Mouse (Mus musculus) lung, postnatal 4 days (tissue): ENCODE results near the gene Kif13a.

Experiments used
- DNase-seq, 2 experiments: peaks; one replicate each; pipeline ENCODE4 v3.0.0; 2021

Kif13a gene

GRCm38 (mm10) chr13:46919797-46920196 lies 9.9 kb downstream of the Kif13a start:
- no peak for DNase-seq

- DNase-seq: peak in 1 of 2 experiments; percentile 35
Measured at GRCm38 (mm10) chr13:46918509-46918908, 11.2 kb downstream of the Kif13a start.

- no peak for DNase-seq
Measured at GRCm38 (mm10) chr13:46911960-46912359, 17.7 kb downstream of the Kif13a start.

DNA sequence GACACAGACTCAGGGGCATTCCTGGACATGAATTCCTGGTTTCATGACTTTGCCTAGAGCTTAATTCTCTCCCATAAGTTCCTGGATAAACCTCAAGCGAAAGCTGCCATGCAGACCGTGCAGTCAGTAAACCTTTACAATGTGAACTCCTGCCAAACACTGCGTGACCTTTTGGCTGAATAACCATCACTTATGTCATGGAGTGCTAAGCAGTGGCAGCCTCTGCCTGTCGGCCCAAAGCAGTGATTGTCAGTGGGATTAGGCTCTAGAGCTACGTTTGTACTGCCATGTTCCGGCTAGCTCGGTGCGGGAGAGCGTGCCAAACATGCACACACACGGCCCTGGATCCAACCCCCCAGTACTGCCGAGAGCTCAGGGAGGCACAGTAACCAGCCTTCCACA lies 18.6 kb downstream of the Kif13a start:
- DNase-seq: peak in 1 of 2 experiments; percentile 35

- no peak for DNase-seq
Measured at GRCm38 (mm10) chr13:46909946-46910345, 19.7 kb downstream of the Kif13a start.

DNA sequence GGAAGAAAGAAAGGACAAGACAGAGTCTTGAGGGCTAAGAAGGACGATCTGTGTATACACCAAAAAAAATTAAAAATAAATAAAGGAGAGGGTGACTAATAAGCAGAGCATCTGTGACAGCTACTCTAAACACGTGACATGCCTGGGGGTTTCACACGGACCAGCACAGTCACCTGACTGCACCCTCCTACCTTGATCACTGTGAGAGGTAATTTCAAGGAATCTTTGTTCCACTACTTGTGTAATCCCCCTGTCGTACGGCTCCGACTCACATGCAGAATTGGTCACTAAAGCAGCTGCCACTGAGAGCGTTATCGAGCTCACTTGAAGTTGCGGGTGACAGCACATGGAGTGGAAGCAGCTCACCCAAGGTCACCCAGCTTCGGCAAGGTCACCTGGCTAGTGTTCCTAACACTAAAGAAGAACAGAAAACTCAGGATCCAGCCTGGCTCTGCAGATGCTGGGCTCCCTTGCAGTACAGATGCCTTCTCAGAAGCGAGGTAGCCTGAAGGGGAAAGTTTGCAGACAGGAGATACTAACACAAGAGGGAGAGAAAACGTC lies 20.6 kb downstream of the Kif13a start:
- no peak for DNase-seq

- no peak for DNase-seq
Measured at GRCm38 (mm10) chr13:46908387-46908786, 21.3 kb downstream of the Kif13a start.

GRCm38 (mm10) chr13:46907861-46908260 lies 21.8 kb downstream of the Kif13a start:
- DNase-seq: peak; percentile 37 to 47

DNA sequence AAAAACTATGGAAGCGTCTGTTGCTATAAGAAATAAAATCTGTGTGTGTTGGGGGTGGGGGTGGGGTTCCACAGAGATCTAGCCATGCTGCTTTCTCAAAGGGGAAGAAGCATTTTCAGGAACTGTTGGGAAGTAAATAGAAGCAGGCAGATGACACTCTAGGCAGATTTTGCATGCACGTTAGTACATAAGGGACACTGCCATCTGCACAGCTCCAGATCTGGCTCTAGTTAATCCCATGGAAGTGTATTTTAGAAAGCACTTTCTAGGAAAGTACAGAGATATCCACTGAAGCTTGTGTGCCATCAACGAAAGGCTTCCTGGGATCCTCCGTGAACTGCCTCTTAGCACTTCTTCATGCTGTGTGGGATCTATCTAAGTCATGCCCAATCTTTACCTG lies 22.6 kb downstream of the Kif13a start:
- DNase-seq: no peak

GRCm38 (mm10) chr13:46905971-46906370 lies 23.7 kb downstream of the Kif13a start:
- DNase-seq: no peak

DNA sequence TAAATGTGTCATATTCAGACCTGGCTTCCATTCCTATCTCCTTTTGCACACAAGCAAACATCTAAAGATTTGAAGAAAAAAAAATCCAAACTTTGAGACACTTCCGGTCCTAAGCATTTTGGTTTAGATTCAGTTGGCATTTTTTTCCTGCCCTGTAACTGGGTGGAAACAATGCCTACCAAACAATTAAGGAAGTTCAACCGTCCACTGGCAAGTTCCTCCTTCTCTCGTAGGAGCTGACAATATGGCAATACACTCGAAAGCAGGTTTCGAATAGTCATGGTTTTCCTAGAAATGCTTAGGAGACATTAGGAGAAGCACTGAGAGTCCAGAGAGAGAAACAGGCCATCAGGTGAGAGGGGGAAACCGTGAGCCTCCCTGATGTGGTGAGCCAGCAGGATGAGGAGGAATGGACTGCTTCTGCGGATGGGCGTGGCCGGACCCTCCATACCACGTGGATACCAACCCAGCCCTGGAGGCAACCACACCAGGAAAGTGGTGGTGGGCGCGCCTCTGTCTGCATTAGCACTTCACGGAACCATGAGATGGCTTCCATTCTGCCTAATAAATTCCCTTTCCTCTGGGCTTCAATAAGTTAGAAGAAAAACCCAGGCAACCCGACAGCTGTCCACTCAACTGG lies 24.6 kb downstream of the Kif13a start:
- DNase-seq: no peak

DNA sequence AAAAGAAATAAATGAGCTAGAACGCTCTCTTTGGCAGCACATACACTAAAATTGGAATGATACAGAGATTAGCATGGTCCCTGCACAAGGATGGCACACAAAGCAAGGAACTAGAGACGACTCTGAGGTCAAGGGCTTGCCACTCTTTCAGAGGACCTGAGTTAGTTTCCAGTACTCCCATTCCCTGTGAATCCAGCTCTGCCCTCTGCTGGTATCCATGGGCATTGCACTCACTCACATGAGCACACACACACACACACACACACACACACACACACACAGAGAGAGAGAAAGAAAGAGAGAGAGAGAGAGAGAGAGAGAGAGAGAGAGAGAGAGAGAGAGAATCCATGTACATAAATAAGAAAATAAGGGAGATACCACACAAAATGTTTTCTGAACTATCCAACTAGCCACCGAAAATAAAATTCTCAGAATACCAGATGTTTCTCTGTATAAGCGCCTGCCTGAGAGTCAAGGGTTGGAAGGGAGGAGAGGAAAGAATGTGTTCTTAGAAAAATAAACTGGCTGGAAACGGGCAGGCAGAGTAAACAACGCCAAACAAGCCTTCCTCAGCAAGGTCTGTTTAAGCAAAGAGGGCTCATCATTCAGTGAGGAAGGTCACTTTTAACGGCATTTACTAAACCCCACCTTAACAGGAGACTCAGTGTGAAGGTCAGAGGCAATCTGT lies 27.0 kb downstream of the Kif13a start:
- DNase-seq: no peak

- DNase-seq: no peak
Measured at GRCm38 (mm10) chr13:46900870-46901555, 28.7 kb downstream of the Kif13a start.

GRCm38 (mm10) chr13:46898837-46899236 lies 30.8 kb downstream of the Kif13a start:
- no peak for DNase-seq

DNA sequence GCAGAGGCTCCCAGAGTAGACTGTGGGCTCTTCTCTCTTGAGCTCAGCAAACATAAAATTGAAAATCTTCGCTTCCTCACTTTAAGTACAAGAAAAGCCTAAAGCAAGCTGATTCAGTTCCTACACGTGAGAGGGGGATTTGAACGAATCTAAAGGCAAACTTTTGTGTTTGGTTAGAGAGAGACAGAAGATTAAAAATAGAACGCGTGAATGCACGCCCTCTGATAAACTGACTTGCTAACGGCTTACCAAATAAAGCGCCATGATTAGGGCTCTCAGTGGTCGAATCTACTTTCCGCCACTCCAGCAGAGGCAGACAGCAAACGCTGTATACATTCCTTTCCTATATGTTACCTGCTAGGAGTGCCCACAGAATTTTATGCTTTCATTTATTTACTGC lies 31.3 kb downstream of the Kif13a start:
- no peak for DNase-seq

GRCm38 (mm10) chr13:46892380-46892779 lies 37.3 kb downstream of the Kif13a start:
- no peak for DNase-seq

DNA sequence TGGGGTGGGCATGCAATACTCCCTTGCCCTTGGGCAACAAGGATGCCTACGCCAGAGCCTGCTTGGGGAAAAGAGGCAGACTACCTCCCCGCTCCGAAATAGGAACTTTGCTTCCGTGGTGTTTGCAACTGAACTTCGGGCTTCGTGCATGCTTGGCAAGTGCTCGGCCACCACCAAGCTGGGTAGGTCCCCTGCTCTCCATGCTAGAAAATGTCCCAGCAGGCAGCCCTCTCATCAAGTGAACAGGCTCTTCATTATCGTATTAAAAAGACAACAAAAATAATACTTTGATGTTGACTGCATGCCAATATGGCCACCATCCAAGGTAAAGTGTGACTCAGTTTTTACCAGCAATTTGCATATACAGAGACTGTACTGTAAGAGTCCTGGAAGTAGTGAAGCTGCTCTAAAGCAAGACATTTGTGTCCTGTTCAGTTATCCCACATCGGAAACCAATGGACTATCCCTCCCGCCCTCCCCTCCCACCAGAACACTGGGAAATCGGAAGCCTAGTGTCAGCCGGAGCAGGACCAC lies 41.5 kb downstream of the Kif13a start:
- peak in 1 of 2 experiments; percentile 45 for DNase-seq

DNA sequence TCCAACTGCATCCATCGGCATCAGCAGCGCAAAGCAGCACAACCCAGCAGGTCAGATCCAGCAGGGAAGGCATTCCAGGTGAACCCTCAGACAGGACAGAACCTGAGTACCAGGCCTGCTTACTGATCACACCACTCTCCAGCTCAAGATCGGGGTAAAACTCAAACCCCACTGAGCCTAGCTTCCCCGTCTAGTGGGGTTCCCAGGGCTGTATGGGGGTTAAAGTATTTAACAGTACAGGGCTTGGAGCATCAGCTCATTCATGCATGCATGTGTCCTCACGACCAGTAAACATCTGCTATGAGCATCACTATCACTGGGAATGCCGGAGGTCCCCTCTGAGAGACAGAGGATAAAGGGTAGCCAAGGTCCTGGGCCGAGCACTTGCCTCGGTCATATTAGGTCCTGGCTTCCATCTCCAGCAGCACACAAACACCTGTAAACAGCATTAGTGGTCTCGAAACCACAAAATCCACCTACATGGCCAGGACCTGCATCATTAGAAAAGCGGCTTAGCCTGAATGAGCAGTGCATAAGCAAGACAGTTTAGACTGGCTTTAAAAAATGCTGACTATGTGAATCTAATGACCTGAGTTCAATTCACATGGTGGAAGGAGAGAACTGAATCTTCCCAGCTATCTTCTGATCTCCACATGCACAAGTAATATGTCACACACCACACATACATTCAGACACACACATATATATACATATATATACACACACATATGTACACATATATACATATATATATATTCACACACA lies 43.0 kb downstream of the Kif13a start:
- no peak for DNase-seq

GRCm38 (mm10) chr13:46885759-46886060 lies 44.0 kb downstream of the Kif13a start:
- DNase-seq: no peak

DNA sequence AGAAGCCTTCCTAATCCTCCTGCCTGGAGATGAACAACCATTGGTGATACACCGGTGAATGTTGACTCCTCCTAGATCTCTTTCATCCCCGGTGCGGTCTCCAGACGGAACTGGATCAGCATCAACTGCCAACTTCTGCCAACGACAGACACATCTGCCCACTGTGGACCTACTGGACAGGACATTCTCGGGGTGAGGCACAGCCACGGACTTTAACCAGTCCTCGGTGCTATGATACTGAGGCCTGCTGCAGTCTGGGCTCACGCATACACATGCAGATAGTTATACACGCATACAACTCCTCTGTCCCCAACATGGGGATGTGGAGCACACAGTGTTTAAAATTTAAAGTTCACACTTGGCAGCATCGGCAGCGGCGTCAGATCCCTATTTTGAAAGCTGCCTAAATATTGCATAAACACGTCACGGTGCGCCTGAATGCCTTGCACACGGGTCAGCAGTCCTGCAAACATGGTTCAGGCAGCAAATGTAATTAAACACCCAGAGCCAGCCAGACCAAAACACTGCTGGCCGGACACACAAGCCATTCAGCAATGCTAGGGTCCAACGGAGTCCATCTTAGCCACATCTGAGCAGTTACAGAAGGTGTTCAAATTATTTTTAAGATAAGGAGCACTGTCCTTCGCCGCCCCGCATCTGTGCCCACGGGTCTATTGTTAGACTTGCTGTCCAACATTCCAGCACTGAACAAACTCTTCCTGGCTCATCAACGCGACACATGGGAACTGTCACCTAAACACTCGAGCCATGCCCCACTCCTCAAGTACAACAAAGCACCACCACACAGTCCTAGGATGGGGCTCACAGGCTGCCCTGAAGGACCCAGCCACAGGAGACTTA lies 44.5 kb downstream of the Kif13a start:
- DNase-seq: peak in 1 of 2 experiments; percentile 51

DNA sequence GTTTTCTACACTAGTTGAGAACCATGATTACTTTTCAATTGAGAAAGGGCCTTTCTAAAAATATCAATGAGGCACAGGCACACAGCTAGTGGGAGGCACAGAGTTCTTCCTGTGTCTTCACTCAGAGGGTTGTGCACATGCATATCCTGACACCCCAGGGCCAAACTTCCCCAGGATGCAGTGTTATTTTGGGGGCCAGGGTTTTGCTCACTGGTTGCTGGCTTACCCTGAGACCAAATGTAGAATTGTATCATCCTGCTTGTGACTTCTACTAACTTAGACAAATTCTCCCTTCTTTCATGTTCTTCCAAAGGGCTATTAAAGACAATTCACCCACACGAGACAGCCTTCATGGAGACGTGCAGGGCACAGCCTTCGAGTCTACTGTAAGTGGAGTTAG lies 45.7 kb downstream of the Kif13a start:
- DNase-seq: no peak

DNA sequence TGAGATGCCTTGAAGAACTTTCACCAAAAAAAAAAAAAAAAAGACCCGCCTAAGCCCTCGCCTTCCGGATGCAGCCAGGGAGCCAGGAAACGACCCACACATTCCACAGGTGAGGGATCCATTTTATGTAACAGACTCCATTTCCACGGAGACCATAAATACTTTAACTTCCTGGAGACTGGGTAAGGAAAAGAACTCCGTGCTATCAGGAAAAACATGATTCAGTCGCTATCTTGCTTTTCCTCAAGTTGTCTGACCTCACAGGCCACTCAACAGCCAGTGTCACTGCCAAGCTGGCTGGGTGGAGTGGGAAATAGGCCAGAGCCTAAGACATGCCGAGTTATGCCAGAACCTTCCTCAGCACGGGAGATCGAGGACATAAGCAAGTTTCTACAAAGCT lies 46.3 kb downstream of the Kif13a start:
- DNase-seq: peak; percentile 60 to 76
